Mouse (Mus musculus): Measurements from ENCODE around the gene Sfi1. TPM values are rescaled to one million over a fixed set of nuclear protein-coding genes. Genes with fewer than 3 reads are reported as not detected.
"Not testable (repeated sequence)": the region's sequence is repeated elsewhere in the genome, so short reads cannot be mapped to it uniquely, and the experiment has no call there.

The Sfi1 gene
- polyA plus RNA-seq, 1 experiment from 2014 or later: 7.9 TPM

DNA sequence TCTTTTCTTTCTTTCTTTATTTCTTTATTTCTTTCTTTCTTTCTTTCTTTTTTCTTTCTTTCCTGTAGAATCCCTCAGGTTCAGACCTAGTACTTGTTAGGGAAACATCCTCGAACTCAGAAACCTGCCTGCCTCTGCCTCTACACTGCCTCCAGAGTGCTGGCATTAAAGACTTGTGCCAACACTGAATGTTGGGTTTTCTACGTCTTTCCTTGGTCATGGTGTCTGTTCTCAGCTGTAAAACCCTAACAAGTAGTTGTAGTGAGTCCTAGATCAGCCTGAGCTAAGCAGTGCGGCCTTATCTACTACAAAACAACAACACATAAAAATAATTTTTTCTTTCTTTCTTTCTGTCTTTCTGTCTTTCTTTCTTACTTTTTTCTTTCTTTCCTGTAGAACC lies 78.9 kb downstream of the Sfi1 start:
- DNase-seq (ENCODE audit: low spot score): no peak
- H3K9ac ChIP-seq (ENCODE audit: low read depth, low read length): no peak overlapping the region
- no peaks in the 10 kb centered on the region for H3K27me3 ChIP-seq (ENCODE audit: control insufficient read depth, insufficient read depth, low read length)
- H3K4me2 ChIP-seq (replicated peaks; ENCODE audit: low read depth, low read length): no peak overlapping the region
- 66% methylated on average over 3 of the region's 3 CpGs for WGBS
- no peaks in the 10 kb centered on the region for H3K36me3 ChIP-seq (ENCODE audit: control insufficient read depth, insufficient read depth, low read length)
- H3K4me3 ChIP-seq (ENCODE audit: low read depth, low read length): no peak overlapping the region
- 0 out of 2 replicates have a peak, but pooled peaks cover 7% of the 10 kb centered on the region for H3K9me3 ChIP-seq (ENCODE audit: control insufficient read depth, low read length)
- H3K27ac ChIP-seq (ENCODE audit: low read depth, low read length): no peak overlapping the region
- no peak for ATAC-seq (ENCODE audit: low FRiP score)
- no peaks in the 10 kb centered on the region for H3K4me1 ChIP-seq (replicated peaks; ENCODE audit: control insufficient read depth, insufficient read depth, low read length)

DNA sequence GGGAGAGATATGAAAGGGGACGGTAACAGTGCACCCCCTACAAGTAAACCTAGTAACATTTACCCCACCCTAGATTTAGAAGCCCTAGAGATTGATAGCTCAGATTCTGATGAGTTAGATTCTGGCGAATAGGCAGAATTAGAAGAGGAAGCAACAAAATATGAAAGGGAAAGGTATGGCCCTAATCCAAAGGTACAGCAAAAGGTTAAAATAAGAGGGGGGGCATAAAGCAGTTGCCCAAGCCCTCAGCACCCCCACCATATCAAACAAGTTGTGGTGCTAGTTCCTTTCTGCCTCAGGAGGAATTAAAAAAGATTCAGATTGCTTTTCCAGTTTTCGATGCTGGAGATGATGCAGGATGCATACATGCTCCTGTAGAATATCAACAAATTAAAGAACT lies 87.1 kb downstream of the Sfi1 start:
- H3K36me3 ChIP-seq (ENCODE audit: control insufficient read depth, insufficient read depth, low read length): no peaks in the 10 kb centered on the region
- H3K9ac ChIP-seq (ENCODE audit: low read depth, low read length): no peak overlapping the region
- H3K27ac ChIP-seq (ENCODE audit: low read depth, low read length): no peak overlapping the region
- H3K27me3 ChIP-seq (ENCODE audit: control insufficient read depth, insufficient read depth, low read length): no peaks in the 10 kb centered on the region
- H3K9me3 ChIP-seq (ENCODE audit: control insufficient read depth, low read length): peaks cover 23% of the 10 kb centered on the region
- ATAC-seq (ENCODE audit: low FRiP score) (no peak), DNase-seq (ENCODE audit: low spot score) (no peak)
- H3K4me3 ChIP-seq (ENCODE audit: low read depth, low read length): no peak overlapping the region
- WGBS: 84% methylated on average over 3 of the region's 3 CpGs
- no peaks in the 10 kb centered on the region for H3K4me1 ChIP-seq (replicated peaks; ENCODE audit: control insufficient read depth, insufficient read depth, low read length)
- H3K4me2 ChIP-seq (replicated peaks; ENCODE audit: low read depth, low read length): no peak overlapping the region

DNA sequence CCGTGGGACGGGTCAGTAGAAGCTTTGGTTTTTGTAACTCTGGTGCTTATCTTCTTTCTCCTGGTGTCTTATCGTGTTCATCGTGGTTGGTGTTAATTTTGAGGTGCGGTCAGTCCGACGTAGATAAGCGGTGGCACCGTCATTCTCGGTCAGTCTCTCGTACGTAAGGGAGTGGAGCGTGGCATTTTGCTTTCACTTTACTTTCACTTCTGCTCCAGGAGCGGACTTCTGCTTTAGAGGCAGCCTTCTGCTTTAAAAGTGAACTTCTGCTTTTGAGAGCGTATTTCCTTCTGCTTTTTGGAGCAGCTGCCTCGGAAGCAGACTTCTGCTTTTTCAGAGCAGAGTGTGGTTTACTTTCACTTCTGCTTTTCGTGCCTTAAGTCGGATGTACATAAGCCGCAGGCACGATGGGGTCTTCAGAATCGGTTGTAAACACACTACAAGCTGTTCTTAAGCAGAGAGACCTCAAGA lies 88.0 kb downstream of the Sfi1 start:
- no peak overlapping the region for H3K27ac ChIP-seq (ENCODE audit: low read depth, low read length)
- H3K9ac ChIP-seq (ENCODE audit: low read depth, low read length): no peak overlapping the region
- peaks cover 25% of the 10 kb centered on the region for H3K9me3 ChIP-seq (ENCODE audit: control insufficient read depth, low read length)
- DNase-seq (ENCODE audit: low spot score) (no peak), ATAC-seq (ENCODE audit: low FRiP score) (no peak)
- H3K36me3 ChIP-seq (ENCODE audit: control insufficient read depth, insufficient read depth, low read length): no peaks in the 10 kb centered on the region
- no peaks in the 10 kb centered on the region for H3K4me1 ChIP-seq (replicated peaks; ENCODE audit: control insufficient read depth, insufficient read depth, low read length)
- H3K4me2 ChIP-seq (replicated peaks; ENCODE audit: low read depth, low read length): no peak overlapping the region
- H3K27me3 ChIP-seq (ENCODE audit: control insufficient read depth, insufficient read depth, low read length): no peaks in the 10 kb centered on the region
- 93% methylated on average over 21 of the region's 21 CpGs for WGBS
- H3K4me3 ChIP-seq (ENCODE audit: low read depth, low read length): no peak overlapping the region

DNA sequence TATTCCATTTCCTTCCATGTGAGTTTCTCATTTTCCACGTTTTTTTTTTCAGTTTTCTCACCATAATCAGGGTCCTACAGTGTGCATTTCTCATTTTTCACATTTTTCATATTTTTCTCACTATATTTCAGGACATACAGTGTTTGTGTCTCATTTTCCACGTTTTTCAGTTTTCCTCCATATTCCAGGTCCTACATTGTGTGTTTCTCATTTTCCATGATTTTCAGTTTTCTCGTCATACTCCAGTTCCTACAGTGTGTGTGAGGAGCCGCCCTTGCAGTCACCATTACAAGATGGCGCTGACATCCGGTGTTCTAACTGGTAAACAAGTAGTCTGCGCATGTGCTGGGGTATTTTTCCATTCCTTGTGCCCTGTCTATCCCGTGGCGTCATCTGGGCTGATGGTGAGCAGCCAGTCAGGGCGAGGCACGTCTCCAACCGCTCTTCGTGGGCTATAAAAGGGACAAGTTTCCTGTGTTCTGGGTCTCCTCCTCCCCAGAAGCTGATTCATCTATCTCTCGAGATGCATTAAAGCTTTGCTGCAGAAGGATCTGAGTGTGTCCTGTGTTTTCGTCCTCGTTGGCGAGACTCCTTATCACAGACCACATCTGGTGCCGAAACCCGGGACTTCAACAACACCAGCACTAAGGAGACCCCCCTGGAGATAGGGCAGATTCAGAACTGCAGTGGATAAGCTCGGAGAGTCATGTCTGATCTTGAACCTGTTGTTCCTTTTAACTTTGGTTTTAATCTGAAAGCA lies 88.6 kb downstream of the Sfi1 start:
- not testable (repeated sequence) for ATAC-seq (ENCODE audit: low FRiP score); H3K4me2 ChIP-seq (replicated peaks; ENCODE audit: low read depth, low read length); H3K4me3 ChIP-seq (ENCODE audit: low read depth, low read length); H3K4me1 ChIP-seq (replicated peaks; ENCODE audit: control insufficient read depth, insufficient read depth, low read length); H3K9ac ChIP-seq (ENCODE audit: low read depth, low read length); DNase-seq (ENCODE audit: low spot score); H3K27me3 ChIP-seq (ENCODE audit: control insufficient read depth, insufficient read depth, low read length); H3K27ac ChIP-seq (ENCODE audit: low read depth, low read length); H3K36me3 ChIP-seq (ENCODE audit: control insufficient read depth, insufficient read depth, low read length)
- 88% methylated on average over 20 of the region's 20 CpGs for whole genome bisulfite sequencing
- H3K9me3 ChIP-seq (ENCODE audit: control insufficient read depth, low read length): peaks cover 25% of the 10 kb centered on the region

DNA sequence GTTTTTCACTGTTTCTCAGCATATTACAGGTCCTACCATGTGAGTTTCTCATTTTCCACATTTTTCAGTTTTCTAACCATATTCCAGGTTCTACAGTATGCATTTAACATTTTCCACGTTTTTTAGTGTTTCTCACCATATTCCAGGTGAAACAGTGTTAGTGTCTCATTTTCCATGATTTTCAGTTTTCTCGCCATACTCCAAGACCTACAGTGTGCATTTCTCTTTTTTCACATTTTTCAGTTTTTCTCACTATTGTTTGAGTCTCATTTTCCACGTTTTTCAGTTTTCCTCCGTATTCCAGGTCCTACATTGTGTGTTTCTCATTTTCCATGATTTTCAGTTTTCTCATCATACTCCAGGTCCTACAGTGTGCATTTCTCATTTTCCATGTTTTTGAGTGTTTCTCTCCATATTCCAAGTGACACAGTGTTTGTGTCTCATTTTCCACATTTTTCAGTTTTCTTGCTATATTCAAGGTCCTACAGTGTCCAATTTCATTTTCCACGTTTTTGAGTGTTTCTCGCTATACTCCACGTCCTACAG lies 89.6 kb downstream of the Sfi1 start:
- peak; percentile 76 for ATAC-seq (ENCODE audit: low FRiP score)
- Histone ChIP-seq H3K27ac (ENCODE audit: low read depth, low read length) (no peak overlapping the region), H3K9me3 (ENCODE audit: control insufficient read depth, low read length) (peaks cover 25% of the 10 kb centered on the region)

DNA sequence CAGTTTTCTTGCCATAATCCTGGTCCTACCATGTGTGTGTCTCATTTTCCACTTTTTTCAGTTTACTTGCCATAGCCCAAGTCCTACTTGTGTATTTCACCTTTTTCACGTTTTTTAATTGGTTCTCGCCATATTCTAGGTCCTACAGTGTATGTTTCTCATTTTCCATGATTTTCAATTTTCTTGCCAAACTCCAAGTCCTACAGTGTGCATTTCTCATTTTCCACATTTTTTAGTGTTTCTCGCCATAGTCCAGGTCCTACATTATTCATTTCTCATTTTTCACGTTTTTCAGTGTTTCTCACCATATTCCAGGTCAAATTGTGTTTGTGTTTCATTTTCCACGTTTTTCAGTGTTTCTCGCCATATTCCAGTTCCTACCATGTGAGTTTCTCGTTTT lies 90.6 kb downstream of the Sfi1 start:
- not testable (repeated sequence) for H3K27ac ChIP-seq (ENCODE audit: low read depth, low read length); H3K4me3 ChIP-seq (ENCODE audit: low read depth, low read length); H3K4me2 ChIP-seq (replicated peaks; ENCODE audit: low read depth, low read length); DNase-seq (ENCODE audit: low spot score); H3K27me3 ChIP-seq (ENCODE audit: control insufficient read depth, insufficient read depth, low read length); H3K36me3 ChIP-seq (ENCODE audit: control insufficient read depth, insufficient read depth, low read length); H3K9ac ChIP-seq (ENCODE audit: low read depth, low read length); H3K4me1 ChIP-seq (replicated peaks; ENCODE audit: control insufficient read depth, insufficient read depth, low read length)
- peaks cover 25% of the 10 kb centered on the region for H3K9me3 ChIP-seq (ENCODE audit: control insufficient read depth, low read length)
- ATAC-seq (ENCODE audit: low FRiP score): peak; percentile 43; the same call in 1 of the 2 replicates
- 81% methylated on average over 7 of the region's 7 CpGs for WGBS

More for the DNA sequence above, 89.6 kb downstream of the Sfi1 start:
- Histone ChIP-seq H3K9ac (ENCODE audit: low read depth, low read length) (no peak overlapping the region), H3K4me2 (replicated peaks; ENCODE audit: low read depth, low read length) (no peak overlapping the region), H3K4me3 (ENCODE audit: low read depth, low read length) (no peak overlapping the region), H3K36me3 (ENCODE audit: control insufficient read depth, insufficient read depth, low read length) (no peaks in the 10 kb centered on the region), H3K27me3 (ENCODE audit: control insufficient read depth, insufficient read depth, low read length) (no peaks in the 10 kb centered on the region), H3K4me1 (replicated peaks; ENCODE audit: control insufficient read depth, insufficient read depth, low read length) (no peaks in the 10 kb centered on the region)
- peak; percentile 28 for DNase-seq (ENCODE audit: low spot score)
- 76% methylated on average over 7 of the region's 7 CpGs for WGBS

DNA sequence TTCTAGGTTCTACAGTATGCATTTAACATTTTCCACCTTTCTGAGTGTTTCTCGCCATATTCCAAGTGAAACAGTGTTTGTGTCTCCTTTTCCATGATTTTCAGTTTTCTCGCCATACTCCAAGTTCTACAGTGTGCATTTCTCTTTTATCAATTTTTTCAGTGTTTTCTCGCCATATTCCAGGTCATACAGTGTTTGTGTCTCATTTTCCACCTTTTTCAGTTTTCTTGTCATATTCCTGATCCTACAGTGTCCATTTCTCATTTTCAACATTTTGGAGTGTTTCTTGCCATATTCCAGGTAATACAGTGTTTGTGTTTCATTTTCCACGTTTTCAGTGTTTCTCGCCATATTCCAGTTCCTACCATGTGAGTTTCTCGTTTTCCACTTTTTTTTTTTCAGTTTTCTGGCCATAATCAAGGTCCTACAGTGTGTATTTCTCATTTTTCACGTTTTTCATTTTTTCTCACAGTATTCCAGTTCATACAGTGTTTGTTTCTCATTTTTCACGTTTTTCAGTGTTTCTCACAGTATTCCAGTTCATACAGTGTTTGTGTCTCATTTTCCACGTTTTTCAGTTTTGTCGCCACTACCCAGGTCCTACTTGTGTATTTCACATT lies 91.3 kb downstream of the Sfi1 start:
- 71% methylated on average over 10 of the region's 10 CpGs for whole genome bisulfite sequencing
- Histone ChIP-seq H3K36me3 (ENCODE audit: control insufficient read depth, insufficient read depth, low read length) (no peaks in the 10 kb centered on the region), H3K9ac (ENCODE audit: low read depth, low read length) (no peak overlapping the region), H3K4me2 (replicated peaks; ENCODE audit: low read depth, low read length) (no peak overlapping the region), H3K4me3 (ENCODE audit: low read depth, low read length) (no peak overlapping the region), H3K9me3 (ENCODE audit: control insufficient read depth, low read length) (peaks cover 25% of the 10 kb centered on the region), H3K27ac (ENCODE audit: low read depth, low read length) (no peak overlapping the region), H3K4me1 (replicated peaks; ENCODE audit: control insufficient read depth, insufficient read depth, low read length) (no peaks in the 10 kb centered on the region), H3K27me3 (ENCODE audit: control insufficient read depth, insufficient read depth, low read length) (no peaks in the 10 kb centered on the region)
- DNase-seq (ENCODE audit: low spot score) (peak; percentile 42), ATAC-seq (ENCODE audit: low FRiP score) (peak; percentile 54; the same call in 1 of the 2 replicates)

DNA sequence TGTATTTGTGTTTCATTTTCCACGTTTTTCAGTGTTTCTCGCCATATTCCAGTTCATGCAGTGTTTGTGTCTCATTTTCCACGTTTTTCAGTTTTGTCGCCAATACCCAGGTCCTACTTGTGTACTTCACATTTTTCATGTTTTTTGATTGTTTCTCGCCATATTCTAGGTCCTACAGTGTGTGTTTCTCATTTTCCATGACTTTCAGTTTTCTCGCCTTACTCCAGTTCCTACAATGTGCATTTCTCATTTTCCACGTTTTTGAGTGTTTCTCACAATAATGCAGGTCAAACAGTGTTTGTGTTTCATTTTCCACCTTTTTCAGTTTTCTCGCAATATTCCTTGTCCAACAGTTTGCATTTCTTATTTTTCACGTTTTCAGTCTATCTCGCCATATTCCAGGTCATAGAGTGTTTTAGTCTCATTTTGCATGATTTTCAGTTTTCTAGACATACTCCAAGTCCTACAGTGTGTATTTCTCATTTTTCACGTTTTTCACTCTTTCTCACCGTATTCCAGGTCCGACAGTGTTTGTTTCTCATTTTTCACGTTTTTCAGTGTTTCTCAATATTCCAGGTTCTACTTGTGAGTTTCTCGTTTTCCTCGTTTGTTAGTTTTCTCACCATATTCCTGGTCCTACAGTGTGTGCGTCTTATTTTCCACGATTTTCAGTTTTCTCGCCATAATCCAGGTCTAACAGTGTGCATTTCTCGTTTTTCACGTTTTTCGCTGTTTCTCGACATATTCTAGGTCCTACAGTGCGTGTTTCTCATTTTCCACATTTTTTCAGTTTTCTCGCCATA lies 92.0 kb downstream of the Sfi1 start:
- Histone ChIP-seq H3K9ac (ENCODE audit: low read depth, low read length) (no peak overlapping the region), H3K4me1 (replicated peaks; ENCODE audit: control insufficient read depth, insufficient read depth, low read length) (no peaks in the 10 kb centered on the region), H3K27ac (ENCODE audit: low read depth, low read length) (no peak overlapping the region), H3K27me3 (ENCODE audit: control insufficient read depth, insufficient read depth, low read length) (no peaks in the 10 kb centered on the region), H3K4me2 (replicated peaks; ENCODE audit: low read depth, low read length) (no peak overlapping the region), H3K4me3 (ENCODE audit: low read depth, low read length) (no peak overlapping the region), H3K9me3 (ENCODE audit: control insufficient read depth, low read length) (peaks cover 25% of the 10 kb centered on the region), H3K36me3 (ENCODE audit: control insufficient read depth, insufficient read depth, low read length) (no peaks in the 10 kb centered on the region)
- peak; percentile 71; the same call in 1 of the 2 replicates for ATAC-seq (ENCODE audit: low FRiP score)
- peak; percentile 26 for DNase-seq (ENCODE audit: low spot score)
- 84% methylated on average over 25 of the region's 25 CpGs for WGBS
